ENCODE assay signal across 26 mouse cellular contexts in the genomic region with DNA sequence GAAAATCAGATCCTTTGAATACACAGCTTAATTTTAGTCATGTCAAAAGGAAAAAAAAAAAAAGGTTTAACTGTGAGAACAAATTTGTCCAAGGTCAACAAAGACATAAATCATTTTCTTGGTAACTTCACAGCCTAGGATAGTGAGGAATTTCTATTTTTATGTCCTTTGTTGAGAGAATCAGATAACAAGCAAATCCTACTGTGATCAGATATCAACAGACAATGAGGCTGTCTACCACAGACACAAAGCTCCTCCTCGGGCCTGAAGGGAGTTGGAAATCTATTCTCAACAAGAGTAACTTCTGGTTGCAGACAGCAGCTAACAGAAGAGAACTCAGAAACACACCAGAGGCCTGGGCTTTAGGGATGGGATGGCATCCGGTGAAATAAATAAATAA. TPM values are rescaled to one million over a fixed set of nuclear protein-coding genes. Genes with fewer than 3 reads are reported as not detected.
DNase-seq lines count a peak whose midpoint lies in the region; ATAC-seq and TF ChIP-seq lines count a peak whose summit lies in the region.
"Had no signal": no experiment of that assay in that cellular context is flagged by ENCODE, and none has a peak within 500 bp of the region (broad histone marks: within the 10 kb centered on the region; RNA-seq: fewer than 3 reads in every experiment).

No protein-coding gene starts in this region.

- H3K27ac ChIP-seq in kidney, adult 2 months (ENCODE audit: insufficient read depth, low read depth, low read length): no peak overlapping the region
- H3K27ac ChIP-seq in lung, postnatal 0 days (ENCODE audit: low read length): no peak overlapping the region
- H3K27ac ChIP-seq in kidney, embryonic 15.5 days: no peak overlapping the region
- no peak overlapping the region for H3K27ac ChIP-seq in kidney, postnatal 0 days
- H3K27ac ChIP-seq: forebrain, embryonic 10.5 days; forebrain, embryonic 13.5 days; heart, adult 2 months; heart, embryonic 10.5 days; heart, embryonic 13.5 days had no signal

- no peak overlapping the region for H3K9ac ChIP-seq in lung, postnatal 0 days (replicated peaks; ENCODE audit: low read depth)
- H3K9ac ChIP-seq in kidney, embryonic 15.5 days: no peak overlapping the region
- no peak overlapping the region for H3K9ac ChIP-seq in kidney, postnatal 0 days (ENCODE audit: low read depth, low read length)
- H3K9ac ChIP-seq: forebrain, embryonic 13.5 days; heart, embryonic 13.5 days had no signal

- no peaks in the 10 kb centered on the region; the same call in 1 of the 2 replicates for H3K27me3 ChIP-seq in kidney, adult 2 months (replicated peaks; ENCODE audit: control insufficient read depth, insufficient read depth, low read length)
- H3K27me3 ChIP-seq in lung, postnatal 0 days (replicated peaks; ENCODE audit: insufficient read depth, low read length): no peaks in the 10 kb centered on the region
- H3K27me3 ChIP-seq in kidney, embryonic 15.5 days: no peaks in the 10 kb centered on the region
- no peaks in the 10 kb centered on the region for H3K27me3 ChIP-seq in kidney, postnatal 0 days (ENCODE audit: insufficient read depth, low read length)
- H3K27me3 ChIP-seq: CH12.LX; forebrain, embryonic 13.5 days; heart, embryonic 13.5 days; Patski had no signal

- no peak overlapping the region for H3K4me3 ChIP-seq in kidney, adult 2 months (ENCODE audit: insufficient read depth, low read depth, low read length)
- H3K4me3 ChIP-seq in lung, postnatal 0 days (ENCODE audit: low read depth, low read length): no peak overlapping the region
- H3K4me3 ChIP-seq in kidney, embryonic 15.5 days (replicated peaks): no peak overlapping the region
- H3K4me3 ChIP-seq in kidney, postnatal 0 days (replicated peaks; ENCODE audit: low read depth, low read length): no peak overlapping the region
- H3K4me3 ChIP-seq: forebrain, embryonic 10.5 days; forebrain, embryonic 13.5 days; heart, adult 2 months; heart, embryonic 10.5 days; heart, embryonic 13.5 days had no signal

- no peak overlapping the region for H3K4me2 ChIP-seq in lung, postnatal 0 days (replicated peaks; ENCODE audit: low read depth, low read length)
- no peak overlapping the region for H3K4me2 ChIP-seq in kidney, embryonic 15.5 days
- no peak overlapping the region for H3K4me2 ChIP-seq in kidney, postnatal 0 days (ENCODE audit: low read length)
- H3K4me2 ChIP-seq: forebrain, embryonic 13.5 days; heart, embryonic 13.5 days had no signal

- no peaks in the 10 kb centered on the region for H3K4me1 ChIP-seq in kidney, adult 2 months (ENCODE audit: control insufficient read depth, insufficient read depth, low read length)
- no peaks in the 10 kb centered on the region for H3K4me1 ChIP-seq in lung, postnatal 0 days (ENCODE audit: insufficient read depth, low read depth, low read length)
- H3K4me1 ChIP-seq in kidney, embryonic 15.5 days: no peaks in the 10 kb centered on the region
- no peaks in the 10 kb centered on the region for H3K4me1 ChIP-seq in kidney, postnatal 0 days (replicated peaks; ENCODE audit: insufficient read depth, low read length)
- H3K4me1 ChIP-seq: forebrain, embryonic 13.5 days; heart, embryonic 10.5 days; heart, embryonic 13.5 days had no signal

- no peak for TF ChIP-seq CTCF in kidney, adult 2 months (conservative IDR thresholded peaks at IDR 0.05; ENCODE audit: insufficient read depth, insufficient read length, low read depth, low read length)
- no peak for TF ChIP-seq CTCF in lung, postnatal 0 days (IDR thresholded peaks at IDR 0.05)
- no peak for TF ChIP-seq CTCF in kidney, postnatal 0 days (IDR thresholded peaks at IDR 0.05; ENCODE audit: low read depth)

- TF ChIP-seq POLR2A in kidney, adult 2 months (IDR thresholded peaks at IDR 0.05; ENCODE audit: low read depth, low read length): no peak

- H3K36me3 ChIP-seq in kidney, adult 2 months (ENCODE audit: control insufficient read depth, insufficient read depth, low read length): no peaks in the 10 kb centered on the region
- H3K36me3 ChIP-seq in lung, postnatal 0 days (ENCODE audit: insufficient read depth, low read length): no peaks in the 10 kb centered on the region
- H3K36me3 ChIP-seq in kidney, embryonic 15.5 days: no peaks in the 10 kb centered on the region
- no peaks in the 10 kb centered on the region for H3K36me3 ChIP-seq in kidney, postnatal 0 days (ENCODE audit: insufficient read depth, low read length)
- H3K36me3 ChIP-seq: forebrain, embryonic 10.5 days; G1E; heart, embryonic 10.5 days; heart, embryonic 13.5 days had no signal

- peak; percentile 56 for ATAC-seq in lung, postnatal 0 days
- peak; percentile 18; the same call in 1 of the 2 replicates for ATAC-seq in kidney, embryonic 15.5 days (replicated peaks; ENCODE audit: low FRiP score)
- ATAC-seq in kidney, postnatal 0 days (replicated peaks; ENCODE audit: low FRiP score, low read depth): no peak
- ATAC-seq: forebrain, embryonic 13.5 days; forebrain, embryonic 16.5 days; Patski had no signal

- peak; percentile 64 for DNase-seq in kidney, adult 2 months
- no peak for DNase-seq in kidney, adult 18-20 months
- peak; percentile 20 for DNase-seq in lung, postnatal 0 days (ENCODE audit: low spot score)
- DNase-seq in lung, postnatal 14 days: no peak
- DNase-seq in kidney, postnatal 0 days (ENCODE audit: low spot score): peak; percentile 41
- DNase-seq in neural tube, embryonic 10.5 days (ENCODE audit: extremely low spot score, low spot score): no peak
- DNase-seq: adrenal gland, postnatal 10 days; adrenal gland, postnatal 36 days; B cell, adult 2 months; cerebellum, adult 18-20 months; cerebellum, adult 9-10 months; cerebellum, postnatal 14 days; gastrocnemius, postnatal 10 days; gastrocnemius, postnatal 36 days; heart, adult 2 months; heart, postnatal 14 days; heart, postnatal 4 days had no signal

- 52% methylated on average over 2 of the region's 2 CpGs for WGBS in kidney, adult 2 months
- 46% methylated on average over 2 of the region's 2 CpGs for WGBS in lung, postnatal 0 days
- 58% methylated on average over 2 of the region's 2 CpGs for WGBS in kidney, embryonic 15.5 days
- whole genome bisulfite sequencing in kidney, postnatal 0 days: 58% methylated on average over 2 of the region's 2 CpGs

- peak; percentile 45; the same call in 1 of the 2 replicates for TF ChIP-seq EP300 in lung, postnatal 0 days (IDR thresholded peaks at IDR 0.05)

- H3K9me3 ChIP-seq in lung, postnatal 0 days (ENCODE audit: low read length): no peaks in the 10 kb centered on the region
- H3K9me3 ChIP-seq in kidney, embryonic 15.5 days (replicated peaks): 0 out of 2 replicates have a peak, but pooled peaks cover 2% of the 10 kb centered on the region
- no peaks in the 10 kb centered on the region for H3K9me3 ChIP-seq in kidney, postnatal 0 days (replicated peaks; ENCODE audit: low read length)
- H3K9me3 ChIP-seq: forebrain, embryonic 13.5 days; heart, embryonic 10.5 days; heart, embryonic 13.5 days had no signal

RNA-seq across cellular contexts. Expression of gene Cmtm8, which starts 38.0 kb away (rescaled TPM):
- polyA plus RNA-seq in kidney, adult 2 months (2012; rRNA removed): 30.5 and 38.1 TPM in 2 replicates
- polyA plus RNA-seq in lung, postnatal 0 days (2015; fragmentation: Nextera tagmentation; extraction: Ambion mirVana): 130 and 147 TPM in 2 replicates
- 38.8 and 41.4 TPM in 2 replicates for polyA plus RNA-seq in kidney, embryonic 15.5 days (2015; fragmentation: Nextera tagmentation; extraction: Ambion mirVana)
- 50.7 and 54.6 TPM in 2 replicates for polyA plus RNA-seq in kidney, postnatal 0 days (2015; fragmentation: Nextera tagmentation; extraction: Ambion mirVana)
- polyA plus RNA-seq: G1E had no signal

RNA-seq across cellular contexts. Expression of gene Gpd1l, which starts 51.8 kb away (rescaled TPM):
- 28.2 and 31.3 TPM in 2 replicates for polyA plus RNA-seq in kidney, adult 2 months (2012; rRNA removed)
- polyA plus RNA-seq in lung, postnatal 0 days (2015; fragmentation: Nextera tagmentation; extraction: Ambion mirVana): 12.7 and 13.7 TPM in 2 replicates
- polyA plus RNA-seq in kidney, embryonic 15.5 days (2015; fragmentation: Nextera tagmentation; extraction: Ambion mirVana): 19.5 and 20.1 TPM in 2 replicates
- polyA plus RNA-seq in kidney, postnatal 0 days (2015; fragmentation: Nextera tagmentation; extraction: Ambion mirVana): 17.2 and 18.1 TPM in 2 replicates

Comparison
In these comparisons a context has a peak if more than half of its experiments do, and no peak if none do; other contexts are left out.
1. DNase-seq: peak in kidney, adult 2 months (single experiment), lung, postnatal 0 days (single experiment) and kidney, postnatal 0 days (single experiment); none in kidney, adult 18-20 months (single experiment), lung, postnatal 14 days (single experiment) and neural tube, embryonic 10.5 days (single experiment).